Mouse (Mus musculus) v-Abl transformed pro-B cells (cell line): ENCODE results near the gene Ets1.

Experiments used
- in situ Hi-C, 2 experiments: fragments of 400-800 bp; cut with MboI; formaldehyde crosslinking; loops; one replicate each; pipeline ENCODE4 v1.15.1; 2025; ENCODE audit not compliant: unreplicated experiment in 2 of 2

Ets1 gene

GRCm38 (mm10) chr9:32705827-32706478 lies 69.9 kb downstream of the Ets1 start:
- in situ Hi-C loops: loop anchor here in 1 of 2 experiments (5.0 to 25.0 kb wide), 2 partner anchors 94 to 381 kb away; no protein-coding TSS in a partner anchor

GRCm38 (mm10) chr9:32707436-32707835 lies 71.4 kb downstream of the Ets1 start:
- in situ Hi-C loops: loop anchor here in 1 of 2 experiments (5.0 to 25.0 kb wide), 2 partner anchors 95 to 380 kb away; no protein-coding TSS in a partner anchor

GRCm38 (mm10) chr9:32708491-32708890 lies 72.5 kb downstream of the Ets1 start:
- in situ Hi-C loops: loop anchor here in 1 of 2 experiments (5.0 to 25.0 kb wide), 2 partner anchors 96 to 379 kb away; no protein-coding TSS in a partner anchor

GRCm38 (mm10) chr9:32709359-32709758 lies 73.3 kb downstream of the Ets1 start:
- in situ Hi-C loops: loop anchor here in 1 of 2 experiments (5.0 to 25.0 kb wide), 2 partner anchors 97 to 378 kb away; no protein-coding TSS in a partner anchor

GRCm38 (mm10) chr9:32709764-32710734 lies 74.0 kb downstream of the Ets1 start:
- in situ Hi-C loops: loop anchor here (5.0 to 25.0 kb wide), 3 partner anchors 98 to 377 kb away; no protein-coding TSS in a partner anchor

- in situ Hi-C loops: loop anchor here (10.0 to 25.0 kb wide), 2 partner anchors 206 to 376 kb away; no protein-coding TSS in a partner anchor
Measured at GRCm38 (mm10) chr9:32710987-32711652, 75.1 kb downstream of the Ets1 start.

GRCm38 (mm10) chr9:32711768-32712167 lies 75.7 kb downstream of the Ets1 start:
- in situ Hi-C loops: loop anchor here (10.0 to 25.0 kb wide), 2 partner anchors 207 to 376 kb away; no protein-coding TSS in a partner anchor

GRCm38 (mm10) chr9:32712383-32712910 lies 76.4 kb downstream of the Ets1 start:
- in situ Hi-C loops: loop anchor here (10.0 to 25.0 kb wide), 2 partner anchors 208 to 375 kb away; no protein-coding TSS in a partner anchor

- in situ Hi-C loops: loop anchor here (10.0 to 25.0 kb wide), 2 partner anchors 208 to 374 kb away; no protein-coding TSS in a partner anchor
Measured at GRCm38 (mm10) chr9:32713106-32713505, 77.1 kb downstream of the Ets1 start.

GRCm38 (mm10) chr9:32713790-32714189 lies 77.8 kb downstream of the Ets1 start:
- in situ Hi-C loops: loop anchor here (10.0 to 25.0 kb wide), 2 partner anchors 209 to 374 kb away; no protein-coding TSS in a partner anchor

GRCm38 (mm10) chr9:32714487-32714886 lies 78.5 kb downstream of the Ets1 start:
- in situ Hi-C loops: loop anchor here (10.0 to 25.0 kb wide), 2 partner anchors 210 to 373 kb away; no protein-coding TSS in a partner anchor

GRCm38 (mm10) chr9:32715806-32716466 lies 79.9 kb downstream of the Ets1 start:
- in situ Hi-C loops: loop anchor here (10.0 to 25.0 kb wide), 2 partner anchors 211 to 371 kb away; no protein-coding TSS in a partner anchor

GRCm38 (mm10) chr9:32717268-32717920 lies 81.4 kb downstream of the Ets1 start:
- in situ Hi-C loops: loop anchor here (10.0 to 25.0 kb wide), 2 partner anchors 213 to 370 kb away; no protein-coding TSS in a partner anchor

- in situ Hi-C loops: loop anchor here (10.0 to 25.0 kb wide), 2 partner anchors 213 to 369 kb away; no protein-coding TSS in a partner anchor
Measured at GRCm38 (mm10) chr9:32717931-32718820, 82.2 kb downstream of the Ets1 start.

GRCm38 (mm10) chr9:32718868-32719267 lies 82.8 kb downstream of the Ets1 start:
- in situ Hi-C loops: loop anchor here (10.0 to 25.0 kb wide), 2 partner anchors 214 to 368 kb away; no protein-coding TSS in a partner anchor

- in situ Hi-C loops: loop anchor here (10.0 to 25.0 kb wide), 2 partner anchors 215 to 367 kb away; no protein-coding TSS in a partner anchor
Measured at GRCm38 (mm10) chr9:32719941-32720263, 83.9 kb downstream of the Ets1 start.
